Mouse (Mus musculus): Measurements from ENCODE around the gene Homez. TPM values are rescaled to one million over a fixed set of nuclear protein-coding genes. Genes with fewer than 3 reads are reported as not detected.
A peak's percentile ranks its signal among the peaks of the same experiment; 100 is the strongest.

The Homez gene
- polyA plus RNA-seq, 1 experiment from 2014 or later = 10.1 TPM

- Histone ChIP-seq H3K27ac (replicated peaks) (no peak overlapping the region), H3K4me1 (peaks cover 8% of the 10 kb centered on the region; the same call in 1 of the 2 replicates), H3K4me2 (replicated peaks) (no peak overlapping the region), H3K27me3 (no peaks in the 10 kb centered on the region), H3K9me3 (replicated peaks) (no peaks in the 10 kb centered on the region), H3K36me3 (no peaks in the 10 kb centered on the region), H3K4me3 (replicated peaks) (no peak overlapping the region), H3K9ac (no peak overlapping the region)
- ATAC-seq (ENCODE audit: insufficient number of reproducible peaks, low FRiP score, low TSS enrichment, low read depth) = no peak
- WGBS = 57% methylated on average over 5 of the region's 5 CpGs
Measured at GRCm38 (mm10) chr14:54866936-54867335, 3.8 kb downstream of the Homez start.

GRCm38 (mm10) chr14:54866268-54866667 is 4.5 kb downstream of the Homez start:
- no peak overlapping the region for H3K4me2 ChIP-seq (replicated peaks)
- ATAC-seq (ENCODE audit: insufficient number of reproducible peaks, low FRiP score, low TSS enrichment, low read depth) = no peak
- no peak overlapping the region for H3K4me3 ChIP-seq (replicated peaks)
- no peaks in the 10 kb centered on the region for H3K27me3 ChIP-seq
- 46% methylated on average over 3 of the region's 3 CpGs for WGBS
- H3K36me3 ChIP-seq = no peaks in the 10 kb centered on the region
- no peak overlapping the region for H3K27ac ChIP-seq (replicated peaks)
- H3K9ac ChIP-seq = no peak overlapping the region
- H3K9me3 ChIP-seq (replicated peaks) = no peaks in the 10 kb centered on the region
- H3K4me1 ChIP-seq = peaks cover 8% of the 10 kb centered on the region; the same call in 1 of the 2 replicates

- peaks cover 8% of the 10 kb centered on the region; the same call in 1 of the 2 replicates for H3K4me1 ChIP-seq
- ATAC-seq (ENCODE audit: insufficient number of reproducible peaks, low FRiP score, low TSS enrichment, low read depth) = no peak
- H3K9me3 ChIP-seq (replicated peaks) = no peaks in the 10 kb centered on the region
- H3K27me3 ChIP-seq = no peaks in the 10 kb centered on the region
- 76% methylated on average over 5 of the region's 5 CpGs for WGBS
- no peak overlapping the region for H3K9ac ChIP-seq
- H3K4me3 ChIP-seq (replicated peaks) = no peak overlapping the region
- H3K4me2 ChIP-seq (replicated peaks) = no peak overlapping the region
- no peaks in the 10 kb centered on the region for H3K36me3 ChIP-seq
- no peak overlapping the region for H3K27ac ChIP-seq (replicated peaks)
Measured at GRCm38 (mm10) chr14:54865626-54866025, 5.1 kb downstream of the Homez start.

- 13% methylated on average over 21 of the region's 21 CpGs for WGBS
- peaks cover 8% of the 10 kb centered on the region; the same call in 1 of the 2 replicates for H3K4me1 ChIP-seq
- peak overlapping the region; percentile 91 for H3K9ac ChIP-seq
- H3K27me3 ChIP-seq = no peaks in the 10 kb centered on the region
- peak overlapping the region; percentile 81 for H3K4me2 ChIP-seq (replicated peaks)
- no peaks in the 10 kb centered on the region for H3K9me3 ChIP-seq (replicated peaks)
- peak overlapping the region; percentile 69 for H3K27ac ChIP-seq (replicated peaks)
- no peaks in the 10 kb centered on the region for H3K36me3 ChIP-seq
- 0 out of 2 replicates have a peak, but pooled peaks have one; percentile 8 for ATAC-seq (ENCODE audit: insufficient number of reproducible peaks, low FRiP score, low TSS enrichment, low read depth)
- H3K4me3 ChIP-seq (replicated peaks) = peak overlapping the region; percentile 97
Measured at GRCm38 (mm10) chr14:54864313-54865036, 6.3 kb downstream of the Homez start.

GRCm38 (mm10) chr14:54863501-54864312 is 7.1 kb downstream of the Homez start:
- Histone ChIP-seq H3K36me3 (no peaks in the 10 kb centered on the region), H3K27me3 (no peaks in the 10 kb centered on the region), H3K27ac (replicated peaks) (peak overlapping the region; percentile 69), H3K9me3 (replicated peaks) (no peaks in the 10 kb centered on the region), H3K4me2 (replicated peaks) (peak overlapping the region; percentile 81), H3K9ac (peak overlapping the region; percentile 91), H3K4me3 (replicated peaks) (peak overlapping the region; percentile 97), H3K4me1 (peaks cover 8% of the 10 kb centered on the region; the same call in 1 of the 2 replicates)
- WGBS = under 1% methylated on average over 56 of the region's 56 CpGs
- peak; percentile 100 for ATAC-seq (ENCODE audit: insufficient number of reproducible peaks, low FRiP score, low TSS enrichment, low read depth)

GRCm38 (mm10) chr14:54860511-54860910 is 10.2 kb downstream of the Homez start:
- Histone ChIP-seq H3K9me3 (replicated peaks) (no peaks in the 10 kb centered on the region), H3K4me3 (replicated peaks) (no peak overlapping the region), H3K27ac (replicated peaks) (no peak overlapping the region), H3K4me2 (replicated peaks) (no peak overlapping the region), H3K27me3 (no peaks in the 10 kb centered on the region), H3K36me3 (peaks cover 14% of the 10 kb centered on the region; the same call in 1 of the 2 replicates), H3K4me1 (peaks cover 8% of the 10 kb centered on the region; the same call in 1 of the 2 replicates), H3K9ac (no peak overlapping the region)
- no peak for ATAC-seq (ENCODE audit: insufficient number of reproducible peaks, low FRiP score, low TSS enrichment, low read depth)
- 34% methylated on average over 2 of the region's 2 CpGs for WGBS

GRCm38 (mm10) chr14:54857891-54858290 is 12.9 kb downstream of the Homez start:
- Histone ChIP-seq H3K36me3 (peaks cover 14% of the 10 kb centered on the region; the same call in 1 of the 2 replicates), H3K9ac (no peak overlapping the region), H3K9me3 (replicated peaks) (no peaks in the 10 kb centered on the region), H3K27ac (replicated peaks) (no peak overlapping the region), H3K4me2 (replicated peaks) (no peak overlapping the region), H3K4me3 (replicated peaks) (no peak overlapping the region), H3K4me1 (no peaks in the 10 kb centered on the region), H3K27me3 (no peaks in the 10 kb centered on the region)
- WGBS = 91% methylated on average over 9 of the region's 9 CpGs
- no peak for ATAC-seq (ENCODE audit: insufficient number of reproducible peaks, low FRiP score, low TSS enrichment, low read depth)

- no peaks in the 10 kb centered on the region for H3K4me1 ChIP-seq
- WGBS = 86% methylated on average over 7 of the region's 7 CpGs
- no peak overlapping the region for H3K4me3 ChIP-seq (replicated peaks)
- no peak overlapping the region for H3K27ac ChIP-seq (replicated peaks)
- peaks cover 14% of the 10 kb centered on the region; the same call in 1 of the 2 replicates for H3K36me3 ChIP-seq
- no peak for ATAC-seq (ENCODE audit: insufficient number of reproducible peaks, low FRiP score, low TSS enrichment, low read depth)
- no peaks in the 10 kb centered on the region for H3K9me3 ChIP-seq (replicated peaks)
- no peak overlapping the region for H3K9ac ChIP-seq
- H3K27me3 ChIP-seq = no peaks in the 10 kb centered on the region
- no peak overlapping the region for H3K4me2 ChIP-seq (replicated peaks)
Measured at GRCm38 (mm10) chr14:54856703-54857102, 14.1 kb downstream of the Homez start.

- no peak for ATAC-seq (ENCODE audit: insufficient number of reproducible peaks, low FRiP score, low TSS enrichment, low read depth)
- Histone ChIP-seq H3K27me3 (no peaks in the 10 kb centered on the region), H3K4me2 (replicated peaks) (no peak overlapping the region), H3K9me3 (replicated peaks) (no peaks in the 10 kb centered on the region), H3K4me1 (no peaks in the 10 kb centered on the region), H3K36me3 (peaks cover 14% of the 10 kb centered on the region; the same call in 1 of the 2 replicates), H3K4me3 (replicated peaks) (no peak overlapping the region), H3K27ac (replicated peaks) (no peak overlapping the region), H3K9ac (no peak overlapping the region)
- WGBS = 96% methylated on average over 3 of the region's 3 CpGs
Measured at GRCm38 (mm10) chr14:54855726-54856125, 15.0 kb downstream of the Homez start.

GRCm38 (mm10) chr14:54843461-54843860 is 27.3 kb downstream of the Homez start:
- ATAC-seq (ENCODE audit: insufficient number of reproducible peaks, low FRiP score, low TSS enrichment, low read depth) = no peak
- H3K4me3 ChIP-seq (replicated peaks) = no peak overlapping the region
- 2% methylated on average over 4 of the region's 4 CpGs for WGBS
- H3K4me1 ChIP-seq = no peaks in the 10 kb centered on the region
- no peaks in the 10 kb centered on the region for H3K9me3 ChIP-seq (replicated peaks)
- H3K4me2 ChIP-seq (replicated peaks) = no peak overlapping the region
- no peaks in the 10 kb centered on the region for H3K27me3 ChIP-seq
- H3K9ac ChIP-seq = no peak overlapping the region
- H3K36me3 ChIP-seq = no peaks in the 10 kb centered on the region
- no peak overlapping the region for H3K27ac ChIP-seq (replicated peaks)

- H3K4me2 ChIP-seq (replicated peaks) = no peak overlapping the region
- no peak overlapping the region for H3K9ac ChIP-seq
- no peak overlapping the region for H3K27ac ChIP-seq (replicated peaks)
- no peaks in the 10 kb centered on the region for H3K4me1 ChIP-seq
- no peaks in the 10 kb centered on the region for H3K9me3 ChIP-seq (replicated peaks)
- H3K27me3 ChIP-seq = no peaks in the 10 kb centered on the region
- H3K4me3 ChIP-seq (replicated peaks) = no peak overlapping the region
- no peaks in the 10 kb centered on the region for H3K36me3 ChIP-seq
- no peak for ATAC-seq (ENCODE audit: insufficient number of reproducible peaks, low FRiP score, low TSS enrichment, low read depth)
- WGBS = 60% methylated on average over 1 of the region's 1 CpGs
Measured at GRCm38 (mm10) chr14:54823716-54824115, 47.0 kb downstream of the Homez start.
